Mouse (Mus musculus) heart, adult 2 months (tissue): ENCODE measurements around the gene Caml.

Experiments
- CTCF ChIP-seq: fragments of 200-600 bp; IDR thresholded peaks from 2 replicates; pipeline ENCODE4 v1.8.1; 2022; ENCODE audit warnings: antibody characterized with exemption, mild to moderate bottlenecking, moderate library complexity
- POLR2A ChIP-seq: fragments of 200-500 bp; IDR thresholded peaks from 2 replicates; pipeline ENCODE4 v1.6.1; 2011; ENCODE audit warnings: mild to moderate bottlenecking, low read depth, low read length, control low read depth; ENCODE audit not compliant: insufficient read depth

DNA sequence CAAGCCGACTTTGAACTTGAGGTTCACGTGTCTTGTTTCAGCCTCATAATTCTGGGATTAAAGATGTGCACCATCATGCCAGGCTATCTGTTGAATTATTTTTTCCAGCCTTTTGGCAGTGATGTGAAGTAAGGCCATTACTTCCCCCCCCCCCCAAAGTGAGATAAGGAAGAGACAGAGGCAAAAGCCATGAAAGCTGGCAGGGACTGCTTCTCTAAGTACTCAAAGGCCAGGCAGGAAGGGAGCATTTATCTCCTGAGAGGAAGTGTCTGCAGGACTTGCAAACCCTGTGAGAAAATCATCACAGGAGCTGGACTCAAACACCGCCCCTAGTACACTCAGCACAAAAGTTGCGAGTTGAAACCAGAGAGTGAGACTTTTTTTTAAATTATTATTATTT is 3.5 kb upstream of the Caml start:
- no peak for TF ChIP-seq POLR2A
- no peak for TF ChIP-seq CTCF
